Mouse (Mus musculus) brain, embryonic 14.5 days (tissue): ENCODE data around the gene Zfp36.

Source experiments
- CTCF ChIP-seq: fragments of 200-500 bp; IDR thresholded peaks from 2 replicates; pipeline ENCODE4 v1.5.1; 2012; ENCODE audit warnings: inconsistent platforms, mild to moderate bottlenecking, moderate library complexity, borderline replicate concordance; ENCODE audit not compliant: insufficient read depth, insufficient read length; ENCODE audit errors: extremely low read depth
- POLR2A ChIP-seq: fragments of 200-500 bp; IDR thresholded peaks from 2 replicates; pipeline ENCODE4 v1.6.1; 2012; ENCODE audit warnings: mild to moderate bottlenecking, inconsistent platforms, borderline replicate concordance; ENCODE audit not compliant: poor library complexity, insufficient read depth, insufficient read length, severe bottlenecking; ENCODE audit errors: extremely low read depth

- TF ChIP-seq CTCF (no peak), POLR2A (no peak)
Observed at GRCm38 (mm10) chr7:28378066-28378690, 1.9 kb downstream of the Zfp36 start.
